Mouse (Mus musculus): ENCODE measurements at regions not wholly inside any gene's neighbourhood (a gene's known extent, or its start where the extent isn't known, plus 50 kb on each side); places are given as distances from the start of the nearest gene placed in this dataset.

- no peak for DNase-seq
Observed at GRCm38 (mm10) chr3:154513566-154513965, 82.9 kb upstream of the Cryz start.

- no peak for DNase-seq
Observed at GRCm38 (mm10) chr3:154510160-154510559, 86.4 kb upstream of the Cryz start.

DNA sequence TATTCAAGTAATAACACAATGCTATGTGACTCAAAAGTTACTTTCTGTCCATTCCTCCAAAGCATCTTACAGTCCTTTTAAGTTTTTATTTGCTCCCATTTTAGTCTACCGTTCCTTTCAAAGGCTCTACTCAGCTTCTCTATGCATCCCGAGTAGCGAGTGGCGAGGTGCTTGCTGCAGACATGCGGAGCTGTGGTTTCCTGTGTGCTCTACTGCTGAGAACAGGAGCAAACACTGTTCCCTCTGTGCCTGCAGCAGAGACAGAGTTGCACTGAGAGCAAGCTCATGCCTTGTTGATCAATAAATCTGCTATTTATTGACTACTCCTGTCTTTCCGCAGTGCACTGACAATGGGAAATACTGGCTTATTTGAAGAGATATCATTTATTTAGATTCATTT is 87.1 kb upstream of the Cryz start:
- DNase-seq, result no peak

GRCm38 (mm10) chr3:154493387-154493920 is 103.1 kb upstream of the Cryz start:
- no peak for DNase-seq

DNA sequence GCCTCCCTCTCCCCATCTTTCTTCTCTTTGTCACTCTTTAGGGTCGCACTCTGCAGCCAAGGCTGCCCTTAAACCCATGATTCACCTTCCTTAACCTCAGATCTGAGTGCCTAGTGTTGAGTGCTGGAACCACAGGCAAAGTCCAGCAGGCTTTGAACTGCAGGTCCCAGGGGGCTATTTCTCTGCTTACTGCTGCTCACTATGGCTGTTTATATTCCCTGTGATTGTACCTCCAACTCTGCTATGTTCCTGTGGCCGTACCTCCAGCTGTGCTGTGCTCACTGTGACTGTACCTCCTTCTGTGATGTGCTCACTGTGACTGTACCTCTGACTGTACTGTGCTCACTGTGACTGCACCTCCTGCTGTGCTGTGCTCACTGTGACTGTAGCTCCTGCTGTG is 124.1 kb upstream of the Cryz start:
- DNase-seq, result no peak

- DNase-seq, result no peak
Observed at GRCm38 (mm10) chr3:154467581-154468374, 128.7 kb upstream of the Cryz start.

DNA sequence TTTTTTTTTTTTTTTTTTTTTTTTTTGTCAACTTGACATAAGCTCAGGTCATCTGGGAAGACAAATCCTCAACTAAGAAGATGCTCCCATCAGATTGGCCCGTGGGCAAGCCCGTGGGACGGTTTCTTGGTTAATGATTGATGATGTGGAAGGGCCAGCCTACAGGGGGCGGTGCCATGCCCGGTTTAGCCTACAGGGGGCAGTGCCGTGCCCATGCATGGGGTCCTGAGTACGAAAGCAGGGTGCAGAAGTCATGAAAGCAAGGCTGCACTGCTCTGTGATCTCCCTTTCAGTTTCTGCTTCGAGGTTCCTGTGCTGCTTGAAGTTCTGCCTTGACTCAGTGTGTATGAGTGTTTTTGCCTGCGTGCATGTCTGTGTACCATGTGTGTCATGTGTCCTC is 127.7 kb upstream of the Lhx8 start:
- DNase-seq, result no peak

- DNase-seq, result no peak
Observed at GRCm38 (mm10) chr3:154453025-154453424, 122.6 kb upstream of the Lhx8 start.

GRCm38 (mm10) chr3:154452585-154452984 is 122.1 kb upstream of the Lhx8 start:
- no peak for DNase-seq

DNA sequence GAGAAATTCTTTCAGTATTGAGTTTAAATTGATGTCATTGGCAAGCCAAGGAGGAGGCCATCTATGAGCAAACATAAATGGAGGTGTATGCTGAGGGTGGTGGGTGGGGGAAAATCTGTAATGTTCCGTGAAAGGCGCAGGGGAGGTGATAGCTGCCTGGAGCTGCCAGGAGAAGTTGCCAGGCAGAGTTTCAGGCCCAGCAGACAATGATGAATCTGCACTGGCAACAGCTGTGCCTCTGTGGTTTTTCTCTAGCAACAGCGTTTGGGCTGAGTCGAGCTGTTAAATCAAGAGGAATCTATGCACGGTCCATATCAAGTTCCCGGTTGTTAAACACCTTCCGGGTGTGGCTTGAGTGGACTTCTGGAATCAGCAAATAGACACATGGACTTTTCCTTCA is 120.7 kb upstream of the Lhx8 start:
- DNase-seq, result no peak

DNA sequence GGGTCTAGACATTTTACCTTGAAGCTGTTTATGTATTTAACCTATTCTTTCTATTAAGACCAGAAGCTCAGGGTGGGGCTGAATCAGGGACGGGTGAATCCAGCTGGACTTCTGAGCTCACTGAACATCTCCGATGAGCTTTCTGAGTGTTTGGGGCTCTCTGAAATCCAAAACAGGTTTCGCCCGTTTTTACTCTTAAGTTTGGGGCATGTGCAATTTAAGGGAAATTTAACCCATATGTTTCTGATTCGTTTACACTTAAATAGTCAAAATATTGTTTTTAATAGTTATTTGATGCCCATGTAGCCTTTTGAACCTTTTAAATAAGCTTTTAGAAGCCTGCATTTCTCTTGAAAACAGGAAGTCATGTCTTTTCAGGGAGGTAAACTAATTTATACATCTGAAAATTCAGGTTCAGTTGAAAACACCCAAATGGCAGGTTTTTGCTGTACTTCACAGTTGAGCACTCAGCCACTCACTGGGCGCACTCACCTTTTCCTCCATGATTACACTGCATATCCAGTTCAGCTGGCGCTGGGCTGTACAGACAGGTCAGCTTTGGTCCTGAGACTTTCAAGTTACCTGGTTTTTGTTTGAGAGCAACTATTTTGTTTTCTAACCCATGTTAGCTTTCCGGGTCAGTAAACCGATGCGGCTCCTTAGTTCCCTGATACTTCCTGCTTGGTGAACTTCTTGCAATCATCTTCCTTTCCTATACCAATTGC is 113.1 kb upstream of the Lhx8 start:
- DNase-seq, result no peak

- DNase-seq, result peak; percentile 4
Observed at GRCm38 (mm10) chr3:154441454-154441853, 111.0 kb upstream of the Lhx8 start.

- no peak for DNase-seq
Observed at GRCm38 (mm10) chr3:154440899-154441298, 110.4 kb upstream of the Lhx8 start.

- no peak for DNase-seq
Observed at GRCm38 (mm10) chr3:154430856-154431255, 100.4 kb upstream of the Lhx8 start.

DNA sequence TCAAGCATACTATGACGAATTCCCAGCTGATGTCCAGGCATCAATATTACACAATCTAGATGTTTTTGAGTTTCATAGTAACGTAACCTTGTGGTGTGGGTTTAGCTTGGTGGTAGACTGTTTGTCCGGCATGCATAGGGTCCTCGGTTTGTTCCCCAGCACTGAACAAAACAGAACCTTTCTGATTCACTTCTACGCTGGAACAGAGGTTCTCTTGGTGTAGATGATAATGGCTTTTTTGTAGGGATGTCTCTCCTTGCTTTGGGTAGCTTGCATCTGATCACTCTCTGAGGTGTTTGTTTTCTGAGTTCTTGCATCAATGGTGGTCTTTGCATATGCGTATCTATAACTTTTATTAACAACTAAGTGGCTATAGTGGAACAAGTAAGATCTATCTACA is 99.2 kb upstream of the Lhx8 start:
- no peak for DNase-seq

GRCm38 (mm10) chr3:154424589-154424988 is 94.1 kb upstream of the Lhx8 start:
- DNase-seq, result no peak

- DNase-seq, result no peak
Observed at GRCm38 (mm10) chr3:154421461-154421950, 91.0 kb upstream of the Lhx8 start.

DNA sequence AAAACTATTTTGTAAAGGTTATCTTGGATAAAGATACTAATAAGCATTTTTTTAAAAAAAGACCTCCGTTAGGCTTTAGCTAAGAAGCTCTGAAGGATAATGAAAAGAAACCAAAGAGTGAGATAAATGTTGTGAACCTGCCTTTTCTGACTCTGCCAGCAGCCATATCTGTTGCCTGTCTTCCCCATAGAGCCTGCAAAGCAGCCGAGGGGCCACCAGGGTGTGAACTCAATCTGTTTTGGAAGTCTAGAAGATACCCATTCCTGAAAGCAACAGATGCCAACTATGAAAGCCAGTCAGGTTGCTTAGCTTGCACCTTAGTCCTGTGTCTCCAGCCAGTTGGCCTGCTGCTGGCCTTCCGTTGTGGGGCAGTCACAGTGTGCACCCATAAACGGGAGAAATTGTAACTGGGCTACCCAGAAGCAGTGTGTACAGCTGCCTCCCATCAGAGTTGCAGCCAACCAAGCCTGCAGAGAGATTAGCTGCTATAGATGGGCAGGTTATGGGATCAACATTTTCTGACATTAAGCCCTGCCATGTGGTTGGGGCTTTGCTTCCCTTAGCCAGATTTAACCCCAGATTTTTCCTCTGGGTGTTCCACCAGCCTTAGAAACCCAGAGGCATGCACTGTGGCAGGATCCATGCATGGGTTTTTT is 87.8 kb upstream of the Lhx8 start:
- DNase-seq, result no peak

DNA sequence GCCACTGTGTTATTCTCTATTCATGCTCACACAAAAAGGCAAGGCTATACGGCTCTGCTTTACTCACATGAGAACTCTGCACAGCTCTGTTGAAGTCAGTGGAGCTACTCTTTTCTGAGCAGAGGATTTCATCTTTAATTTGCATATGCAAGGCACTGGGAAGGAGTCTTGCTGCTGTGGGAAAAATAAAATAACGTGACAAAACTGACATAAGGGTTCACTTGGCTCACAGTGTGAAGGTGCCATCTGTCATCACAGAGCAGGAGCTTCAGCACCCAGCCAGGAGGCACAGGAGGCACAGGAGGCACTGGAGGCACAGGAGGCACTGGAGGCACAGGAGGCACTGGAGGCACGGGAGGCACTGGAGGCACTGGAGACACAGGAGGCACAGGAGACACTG is 83.9 kb upstream of the Lhx8 start:
- DNase-seq, result no peak

DNA sequence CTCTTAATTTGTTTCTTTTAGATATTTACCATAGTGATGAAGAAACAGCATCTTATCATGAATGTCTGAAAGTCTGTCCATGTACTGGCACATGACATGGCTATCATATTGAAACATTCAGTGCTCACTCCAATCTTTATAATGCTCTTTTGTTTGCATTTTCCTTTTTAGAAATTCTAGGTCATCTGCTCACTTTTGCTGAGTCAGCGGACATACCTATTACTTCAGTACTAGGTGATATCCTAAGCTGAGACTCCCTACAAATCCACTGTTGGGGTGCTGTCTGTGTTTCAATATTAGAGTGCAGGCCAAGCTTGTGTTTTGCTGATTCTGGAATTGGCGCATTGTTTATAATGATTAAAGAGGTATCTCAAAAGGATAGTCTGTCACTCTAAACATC is 79.8 kb upstream of the Lhx8 start:
- DNase-seq, result no peak

GRCm38 (mm10) chr3:154402081-154402480 is 71.6 kb upstream of the Lhx8 start:
- DNase-seq, result no peak

GRCm38 (mm10) chr3:154393626-154394025 is 63.2 kb upstream of the Lhx8 start:
- DNase-seq, result no peak

- DNase-seq, result no peak
Observed at GRCm38 (mm10) chr3:154391629-154392028, 61.2 kb upstream of the Lhx8 start.

DNA sequence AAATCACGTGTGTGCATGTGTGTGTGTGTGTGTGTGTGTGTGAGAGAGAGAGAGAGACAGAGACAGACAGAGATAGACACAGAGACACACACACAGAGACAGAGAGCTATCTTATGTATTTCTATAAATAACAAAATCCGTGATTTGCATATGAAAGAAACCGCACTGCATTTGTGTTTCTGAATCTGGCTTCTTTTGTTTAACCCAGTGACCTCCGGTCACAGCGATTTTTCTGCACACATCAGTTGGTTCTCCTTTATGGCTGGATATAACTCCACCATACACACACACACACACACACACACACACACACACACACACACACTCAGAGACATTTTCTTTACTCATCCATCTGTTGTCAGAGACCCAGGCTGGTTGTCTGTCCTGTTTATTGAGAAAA is 58.2 kb upstream of the Lhx8 start:
- no peak for DNase-seq

Measured in cerebellum, adult 11 months (tissue).